Mouse (Mus musculus): ENCODE measurements around the gene Gbp9.
"Not testable (repeated sequence)": the region's sequence is repeated elsewhere in the genome, so short reads cannot be mapped to it uniquely, and the experiment has no call there.

Gene Gbp9

GRCm38 (mm10) chr5:105060224-105060623 is 79.1 kb downstream of the Gbp9 start:
- ATAC-seq (ENCODE audit: low TSS enrichment) = no peak

GRCm38 (mm10) chr5:105055279-105055678 is 84.1 kb downstream of the Gbp9 start:
- ATAC-seq (ENCODE audit: low TSS enrichment) = no peak

- ATAC-seq (ENCODE audit: low TSS enrichment) = not testable (repeated sequence)
These were observed 85.7 kb downstream of the Gbp9 start for GRCm38 (mm10) chr5:105053471-105054169.

- no peak for ATAC-seq (ENCODE audit: low TSS enrichment)
These were observed 107.0 kb downstream of the Gbp9 start for GRCm38 (mm10) chr5:105032362-105032761.

Data from frontal cortex, adult (tissue).